Mouse (Mus musculus): Measurements from ENCODE around the gene Bcl11a. TPM values are rescaled to one million over a fixed set of nuclear protein-coding genes. Genes with fewer than 3 reads are reported as not detected.

Bcl11a gene
- polyA plus RNA-seq, 1 experiment from 2014 or later = 29.6 TPM

DNA sequence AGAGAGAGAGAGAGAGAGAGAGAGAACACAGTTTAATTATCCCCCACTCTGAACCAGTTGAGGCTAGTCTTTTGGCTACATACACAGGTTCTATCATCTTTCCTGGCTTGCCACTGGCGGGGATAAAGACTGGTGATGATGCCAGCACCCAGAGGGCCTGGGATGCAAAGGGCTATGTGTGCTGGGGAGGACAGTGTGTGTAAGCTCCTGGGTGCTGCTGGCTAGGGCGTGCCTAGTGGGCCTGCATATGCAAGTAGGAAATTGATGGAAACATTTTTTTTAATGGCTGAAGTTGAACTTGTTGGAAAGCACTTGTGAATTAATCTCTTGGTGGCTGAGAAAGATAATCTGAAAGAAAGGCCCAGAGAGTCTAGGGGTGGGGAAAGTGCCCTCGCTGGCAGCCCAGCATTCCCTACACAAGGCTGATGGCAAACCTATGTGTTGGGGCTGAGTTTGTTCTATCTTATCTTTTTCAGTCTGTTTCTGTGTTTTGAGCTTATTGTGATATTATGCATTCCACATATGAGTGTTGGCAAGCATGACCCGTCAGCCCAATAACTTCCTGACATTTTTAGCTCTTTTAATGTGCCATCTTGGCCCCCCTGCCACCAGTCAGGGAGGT lies 22.7 kb downstream of the Bcl11a start:
- Histone ChIP-seq H3K27ac (ENCODE audit: low read depth) (no peak overlapping the region), H3K27me3 (replicated peaks; ENCODE audit: control insufficient read depth, insufficient read depth, low read length) (no peaks in the 10 kb centered on the region), H3K4me1 (replicated peaks; ENCODE audit: control insufficient read depth, insufficient read depth, low read length) (peaks cover 45% of the 10 kb centered on the region), H3K9me3 (ENCODE audit: control insufficient read depth, low read length) (no peaks in the 10 kb centered on the region), H3K4me2 (ENCODE audit: low read length) (no peak overlapping the region), H3K36me3 (ENCODE audit: control insufficient read depth, insufficient read depth, low read length) (no peaks in the 10 kb centered on the region), H3K4me3 (ENCODE audit: low read depth, low read length) (no peak overlapping the region), H3K9ac (ENCODE audit: low read length) (no peak overlapping the region)
- DNase-seq (ENCODE audit: low spot score) (no peak), ATAC-seq (replicated peaks; ENCODE audit: low FRiP score, low TSS enrichment, low read depth) (peak; percentile 29; the same call in 1 of the 2 replicates)
- 68% methylated on average over 4 of the region's 4 CpGs for WGBS

DNA sequence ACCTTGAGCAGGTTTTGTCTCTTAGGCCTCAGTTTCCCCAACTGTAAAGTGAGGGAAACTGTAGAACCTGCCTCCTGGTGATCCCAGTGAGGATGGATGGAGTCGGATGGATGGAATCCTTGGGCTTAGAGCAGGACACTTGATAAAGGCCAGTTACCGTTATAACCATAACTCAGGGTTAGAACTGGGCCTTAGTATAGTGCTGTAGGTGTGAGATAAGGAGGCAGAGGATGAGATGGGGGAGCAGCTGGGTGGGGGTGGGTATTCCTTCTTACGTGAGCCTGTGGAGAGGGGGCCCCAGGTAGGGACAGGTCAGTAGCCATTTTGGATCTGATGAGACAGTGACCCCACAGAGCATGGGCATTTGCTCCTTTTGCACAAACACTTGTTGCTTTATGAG lies 23.8 kb downstream of the Bcl11a start:
- no peak overlapping the region for H3K9ac ChIP-seq (ENCODE audit: low read length)
- no peaks in the 10 kb centered on the region for H3K9me3 ChIP-seq (ENCODE audit: control insufficient read depth, low read length)
- H3K27ac ChIP-seq (ENCODE audit: low read depth) = no peak overlapping the region
- DNase-seq (ENCODE audit: low spot score) (no peak), ATAC-seq (replicated peaks; ENCODE audit: low FRiP score, low TSS enrichment, low read depth) (no peak)
- 76% methylated on average over 3 of the region's 3 CpGs for WGBS
- H3K4me3 ChIP-seq (ENCODE audit: low read depth, low read length) = no peak overlapping the region
- H3K36me3 ChIP-seq (ENCODE audit: control insufficient read depth, insufficient read depth, low read length) = no peaks in the 10 kb centered on the region
- no peaks in the 10 kb centered on the region for H3K27me3 ChIP-seq (replicated peaks; ENCODE audit: control insufficient read depth, insufficient read depth, low read length)
- no peak overlapping the region for H3K4me2 ChIP-seq (ENCODE audit: low read length)
- H3K4me1 ChIP-seq (replicated peaks; ENCODE audit: control insufficient read depth, insufficient read depth, low read length) = peaks cover 34% of the 10 kb centered on the region

GRCm38 (mm10) chr11:24102372-24102771 lies 24.5 kb downstream of the Bcl11a start:
- Histone ChIP-seq H3K9ac (ENCODE audit: low read length) (no peak overlapping the region), H3K27me3 (replicated peaks; ENCODE audit: control insufficient read depth, insufficient read depth, low read length) (no peaks in the 10 kb centered on the region), H3K36me3 (ENCODE audit: control insufficient read depth, insufficient read depth, low read length) (no peaks in the 10 kb centered on the region), H3K27ac (ENCODE audit: low read depth) (no peak overlapping the region), H3K4me3 (ENCODE audit: low read depth, low read length) (no peak overlapping the region), H3K4me2 (ENCODE audit: low read length) (no peak overlapping the region), H3K9me3 (ENCODE audit: control insufficient read depth, low read length) (no peaks in the 10 kb centered on the region), H3K4me1 (replicated peaks; ENCODE audit: control insufficient read depth, insufficient read depth, low read length) (peaks cover 27% of the 10 kb centered on the region)
- whole genome bisulfite sequencing = 67% methylated on average over 2 of the region's 2 CpGs
- DNase-seq (ENCODE audit: low spot score) (no peak), ATAC-seq (replicated peaks; ENCODE audit: low FRiP score, low TSS enrichment, low read depth) (no peak)

DNA sequence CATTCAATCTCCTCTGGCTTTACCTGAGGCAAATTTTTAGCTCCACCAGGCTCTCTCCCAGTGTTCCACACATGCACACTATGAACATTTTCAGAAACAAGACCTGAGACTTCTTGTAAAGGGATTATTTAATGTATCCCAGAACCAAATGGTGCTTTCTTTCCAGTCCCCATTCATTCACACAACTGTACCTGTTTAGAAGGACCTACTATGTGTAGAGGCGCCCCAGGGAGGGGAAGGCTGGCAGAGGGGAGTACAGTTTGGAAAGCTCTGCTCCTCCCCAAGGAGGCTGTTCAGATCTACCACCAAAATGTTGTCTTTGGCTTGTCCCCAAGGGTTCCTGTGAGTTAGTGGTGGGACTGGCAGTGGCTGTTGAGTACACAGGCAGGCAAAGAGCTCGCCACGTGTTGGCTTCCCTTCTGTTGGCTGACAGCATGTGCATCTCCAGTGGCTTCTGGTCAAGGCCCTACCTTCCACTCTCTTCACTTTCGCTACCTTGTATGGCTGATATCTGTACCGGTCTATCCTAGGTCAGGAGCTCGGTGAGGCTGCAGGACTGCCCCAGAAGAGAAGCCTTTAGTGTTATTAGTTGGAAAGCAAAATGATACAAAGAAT lies 25.4 kb downstream of the Bcl11a start:
- 82% methylated on average over 6 of the region's 6 CpGs for WGBS
- Histone ChIP-seq H3K4me3 (ENCODE audit: low read depth, low read length) (no peak overlapping the region), H3K4me2 (ENCODE audit: low read length) (no peak overlapping the region), H3K27ac (ENCODE audit: low read depth) (no peak overlapping the region), H3K36me3 (ENCODE audit: control insufficient read depth, insufficient read depth, low read length) (no peaks in the 10 kb centered on the region), H3K27me3 (replicated peaks; ENCODE audit: control insufficient read depth, insufficient read depth, low read length) (no peaks in the 10 kb centered on the region), H3K9me3 (ENCODE audit: control insufficient read depth, low read length) (no peaks in the 10 kb centered on the region), H3K9ac (ENCODE audit: low read length) (no peak overlapping the region), H3K4me1 (replicated peaks; ENCODE audit: control insufficient read depth, insufficient read depth, low read length) (peaks cover 24% of the 10 kb centered on the region)
- no peak for ATAC-seq (replicated peaks; ENCODE audit: low FRiP score, low TSS enrichment, low read depth)
- no peak for DNase-seq (ENCODE audit: low spot score)

DNA sequence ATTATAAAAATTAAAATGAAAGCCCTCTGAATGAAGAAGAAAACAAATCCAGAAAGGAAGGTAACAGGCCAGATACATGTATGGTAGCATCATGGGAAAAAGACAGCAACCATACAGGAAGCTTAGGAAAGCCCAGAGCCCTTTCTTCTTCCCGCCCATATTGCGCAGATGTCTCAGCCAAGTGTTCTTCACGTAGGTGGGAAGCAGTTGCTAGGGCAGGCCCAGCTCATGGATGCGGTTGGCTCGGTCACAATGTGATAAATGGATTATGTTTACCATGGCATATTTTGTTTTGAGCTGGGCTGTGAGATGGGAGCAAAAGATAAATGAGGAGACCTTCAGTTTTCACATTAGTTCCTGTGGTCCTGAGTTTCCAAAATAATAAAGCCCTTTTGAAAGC lies 29.6 kb downstream of the Bcl11a start:
- Histone ChIP-seq H3K27ac (ENCODE audit: low read depth) (no peak overlapping the region), H3K9me3 (ENCODE audit: control insufficient read depth, low read length) (no peaks in the 10 kb centered on the region), H3K4me1 (replicated peaks; ENCODE audit: control insufficient read depth, insufficient read depth, low read length) (no peaks in the 10 kb centered on the region; the same call in 1 of the 2 replicates), H3K27me3 (replicated peaks; ENCODE audit: control insufficient read depth, insufficient read depth, low read length) (no peaks in the 10 kb centered on the region), H3K4me2 (ENCODE audit: low read length) (no peak overlapping the region), H3K9ac (ENCODE audit: low read length) (no peak overlapping the region), H3K4me3 (ENCODE audit: low read depth, low read length) (no peak overlapping the region), H3K36me3 (ENCODE audit: control insufficient read depth, insufficient read depth, low read length) (0 out of 2 replicates have a peak, but pooled peaks cover 4% of the 10 kb centered on the region)
- DNase-seq (ENCODE audit: low spot score) = no peak
- WGBS = 74% methylated on average over 5 of the region's 5 CpGs
- ATAC-seq (replicated peaks; ENCODE audit: low FRiP score, low TSS enrichment, low read depth) = no peak

DNA sequence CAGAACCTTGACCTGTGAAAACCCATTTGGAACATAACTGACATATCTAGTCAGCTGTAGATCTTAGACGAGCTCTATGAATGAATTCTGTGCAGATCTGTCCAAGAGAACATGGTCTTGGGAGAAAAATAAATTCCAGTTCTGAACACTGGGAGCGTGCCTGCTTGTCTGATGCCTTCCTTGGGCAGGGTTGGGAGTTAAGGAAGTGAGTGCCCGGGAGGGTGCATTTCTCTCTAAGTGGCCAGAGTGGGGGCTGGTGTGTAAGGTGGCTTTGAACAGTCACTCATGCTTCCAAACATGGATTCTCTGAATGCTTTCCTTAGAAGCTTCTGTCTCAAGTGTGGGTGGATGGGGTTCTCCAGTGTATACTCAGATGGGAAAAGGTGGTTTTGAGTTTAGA lies 31.1 kb downstream of the Bcl11a start:
- DNase-seq (ENCODE audit: low spot score) (no peak), ATAC-seq (replicated peaks; ENCODE audit: low FRiP score, low TSS enrichment, low read depth) (no peak)
- Histone ChIP-seq H3K9me3 (ENCODE audit: control insufficient read depth, low read length) (no peaks in the 10 kb centered on the region), H3K27ac (ENCODE audit: low read depth) (no peak overlapping the region), H3K4me2 (ENCODE audit: low read length) (no peak overlapping the region), H3K27me3 (replicated peaks; ENCODE audit: control insufficient read depth, insufficient read depth, low read length) (no peaks in the 10 kb centered on the region), H3K9ac (ENCODE audit: low read length) (no peak overlapping the region), H3K4me1 (replicated peaks; ENCODE audit: control insufficient read depth, insufficient read depth, low read length) (no peaks in the 10 kb centered on the region; the same call in 1 of the 2 replicates), H3K4me3 (ENCODE audit: low read depth, low read length) (no peak overlapping the region), H3K36me3 (ENCODE audit: control insufficient read depth, insufficient read depth, low read length) (0 out of 2 replicates have a peak, but pooled peaks cover 4% of the 10 kb centered on the region)
- WGBS = 60% methylated on average over 3 of the region's 3 CpGs

- Histone ChIP-seq H3K9me3 (ENCODE audit: control insufficient read depth, low read length) (no peaks in the 10 kb centered on the region), H3K36me3 (ENCODE audit: control insufficient read depth, insufficient read depth, low read length) (0 out of 2 replicates have a peak, but pooled peaks cover 4% of the 10 kb centered on the region), H3K27ac (ENCODE audit: low read depth) (no peak overlapping the region), H3K4me2 (ENCODE audit: low read length) (no peak overlapping the region), H3K4me3 (ENCODE audit: low read depth, low read length) (no peak overlapping the region), H3K27me3 (replicated peaks; ENCODE audit: control insufficient read depth, insufficient read depth, low read length) (no peaks in the 10 kb centered on the region), H3K9ac (ENCODE audit: low read length) (no peak overlapping the region), H3K4me1 (replicated peaks; ENCODE audit: control insufficient read depth, insufficient read depth, low read length) (no peaks in the 10 kb centered on the region; the same call in 1 of the 2 replicates)
- 71% methylated on average over 3 of the region's 3 CpGs for WGBS
- ATAC-seq (replicated peaks; ENCODE audit: low FRiP score, low TSS enrichment, low read depth) (no peak), DNase-seq (ENCODE audit: low spot score) (no peak)
These were observed 31.5 kb downstream of the Bcl11a start for GRCm38 (mm10) chr11:24109388-24109787.

DNA sequence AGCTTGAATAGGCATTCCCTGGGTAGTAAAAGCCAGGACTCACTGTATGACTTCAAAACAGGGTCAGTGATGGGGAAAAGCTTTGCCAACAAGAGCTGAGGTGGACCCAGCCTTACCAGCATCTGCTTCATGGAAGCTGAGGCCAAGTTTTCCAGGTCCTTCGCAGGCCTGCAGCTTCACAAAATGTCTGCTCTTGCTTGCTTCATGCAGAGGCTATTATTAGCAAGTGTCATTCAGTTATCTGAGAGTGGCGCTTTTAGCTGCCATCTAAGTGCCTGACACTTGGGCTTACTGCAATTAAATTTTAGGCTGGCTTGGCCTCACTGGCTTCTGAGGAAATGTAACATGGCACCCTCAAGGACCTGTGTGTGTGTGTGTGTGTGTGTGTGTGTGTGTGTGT lies 32.3 kb downstream of the Bcl11a start:
- H3K4me1 ChIP-seq (replicated peaks; ENCODE audit: control insufficient read depth, insufficient read depth, low read length) = no peaks in the 10 kb centered on the region; the same call in 1 of the 2 replicates
- no peak overlapping the region for H3K4me3 ChIP-seq (ENCODE audit: low read depth, low read length)
- no peaks in the 10 kb centered on the region for H3K9me3 ChIP-seq (ENCODE audit: control insufficient read depth, low read length)
- H3K36me3 ChIP-seq (ENCODE audit: control insufficient read depth, insufficient read depth, low read length) = 0 out of 2 replicates have a peak, but pooled peaks cover 4% of the 10 kb centered on the region
- no peaks in the 10 kb centered on the region for H3K27me3 ChIP-seq (replicated peaks; ENCODE audit: control insufficient read depth, insufficient read depth, low read length)
- H3K9ac ChIP-seq (ENCODE audit: low read length) = no peak overlapping the region
- no peak overlapping the region for H3K27ac ChIP-seq (ENCODE audit: low read depth)
- H3K4me2 ChIP-seq (ENCODE audit: low read length) = no peak overlapping the region
- DNase-seq (ENCODE audit: low spot score) (no peak), ATAC-seq (replicated peaks; ENCODE audit: low FRiP score, low TSS enrichment, low read depth) (no peak)
- WGBS = 85% methylated on average over 2 of the region's 2 CpGs

- no peak overlapping the region for H3K4me3 ChIP-seq (ENCODE audit: low read depth, low read length)
- no peaks in the 10 kb centered on the region for H3K9me3 ChIP-seq (ENCODE audit: control insufficient read depth, low read length)
- no peaks in the 10 kb centered on the region for H3K27me3 ChIP-seq (replicated peaks; ENCODE audit: control insufficient read depth, insufficient read depth, low read length)
- DNase-seq (ENCODE audit: low spot score) = no peak
- no peak for ATAC-seq (replicated peaks; ENCODE audit: low FRiP score, low TSS enrichment, low read depth)
- no peak overlapping the region for H3K9ac ChIP-seq (ENCODE audit: low read length)
- H3K4me2 ChIP-seq (ENCODE audit: low read length) = no peak overlapping the region
- H3K4me1 ChIP-seq (replicated peaks; ENCODE audit: control insufficient read depth, insufficient read depth, low read length) = no peaks in the 10 kb centered on the region; the same call in 1 of the 2 replicates
- WGBS = 55% methylated on average over 6 of the region's 6 CpGs
- 0 out of 2 replicates have a peak, but pooled peaks cover 4% of the 10 kb centered on the region for H3K36me3 ChIP-seq (ENCODE audit: control insufficient read depth, insufficient read depth, low read length)
- H3K27ac ChIP-seq (ENCODE audit: low read depth) = no peak overlapping the region
These were observed 33.9 kb downstream of the Bcl11a start for GRCm38 (mm10) chr11:24111720-24112119.

All from intestine, embryonic 14.5 days (tissue).